ENCODE assay signal across 8 mouse cellular contexts in the genomic region with DNA sequence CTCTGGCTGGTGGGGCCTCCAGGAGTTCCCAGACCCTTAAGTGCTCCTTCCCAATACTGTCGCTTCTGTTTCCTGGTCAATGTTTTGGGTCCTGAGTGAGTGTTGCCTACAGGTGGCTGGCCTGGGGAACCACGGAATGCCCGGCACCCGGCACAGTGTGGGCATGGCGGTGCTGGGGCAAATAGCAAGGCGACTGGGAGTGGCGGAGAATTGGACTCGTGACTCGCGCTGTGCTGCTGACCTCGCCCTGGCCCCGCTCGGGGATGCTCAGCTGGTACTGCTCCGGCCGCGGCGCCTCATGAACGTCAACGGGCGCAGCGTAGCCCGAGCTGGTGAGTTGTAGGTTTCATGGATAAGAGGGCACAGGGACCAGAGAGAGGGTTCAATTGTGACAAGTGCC. TPM values are rescaled to one million over a fixed set of nuclear protein-coding genes. Genes with fewer than 3 reads are reported as not detected.
DNase-seq lines count a peak whose midpoint lies in the region; ATAC-seq and TF ChIP-seq lines count a peak whose summit lies in the region.

No protein-coding gene starts in this region.

- TF ChIP-seq RAD21 in MEL (IDR thresholded peaks at IDR 0.05; ENCODE audit: low read depth, low read length) = no peak

- intact Hi-C loops in heart, postnatal 25 days (cut with DNase I) = no loop called here

- H3K4me3 ChIP-seq in heart, embryonic 15.5 days = peak overlapping the region; percentile 64
- peak overlapping the region; percentile 82 to 99 for H3K4me3 ChIP-seq in MEL (ENCODE audit: control insufficient read depth in 1 of 2, insufficient read depth in 1 of 2, low read depth in 2 of 2, low read length in 2 of 2)
- peak overlapping the region; percentile 54 for H3K4me3 ChIP-seq in midbrain, embryonic 11.5 days (ENCODE audit: low read depth, low read length)

- DNase-seq in heart, postnatal 25 days (ENCODE audit: low spot score) = no peak
- no peak for DNase-seq in MEL (ENCODE audit: low read depth, low spot score)
- DNase-seq in midbrain, embryonic 11.5 days (ENCODE audit: low spot score, missing footprints) = no peak
- no peak for DNase-seq in right cerebral cortex, postnatal 4 days
- no peak for DNase-seq in testis, postnatal 14 days (ENCODE audit: low spot score)
- no peak for DNase-seq in cerebellum, postnatal 36 days

- no peak overlapping the region for H3K27ac ChIP-seq in heart, embryonic 15.5 days
- no peak overlapping the region for H3K27ac ChIP-seq in MEL (ENCODE audit: control insufficient read depth, low read depth, low read length)
- no peak overlapping the region for H3K27ac ChIP-seq in midbrain, embryonic 11.5 days (ENCODE audit: low read depth, low read length)

- peak overlapping the region; percentile 60; the same call in 1 of the 2 replicates for H3K9ac ChIP-seq in heart, embryonic 15.5 days
- peak overlapping the region; percentile 61 for H3K9ac ChIP-seq in MEL (ENCODE audit: control insufficient read depth, low read depth, low read length, poor library complexity, severe bottlenecking)
- peak overlapping the region; percentile 54 for H3K9ac ChIP-seq in midbrain, embryonic 11.5 days (ENCODE audit: low read length)

- no peaks in the 10 kb centered on the region for H3K9me3 ChIP-seq in heart, embryonic 15.5 days (replicated peaks)
- no peaks in the 10 kb centered on the region for H3K9me3 ChIP-seq in MEL (replicated peaks; ENCODE audit: insufficient read depth, low read length)
- no peaks in the 10 kb centered on the region for H3K9me3 ChIP-seq in midbrain, embryonic 11.5 days (ENCODE audit: control insufficient read depth, low read length)

- H3K27me3 ChIP-seq in heart, embryonic 15.5 days = peaks cover 5% of the 10 kb centered on the region; the same call in 1 of the 2 replicates
- no peaks in the 10 kb centered on the region for H3K27me3 ChIP-seq in MEL (ENCODE audit: control insufficient read depth in 1 of 2, insufficient read depth in 2 of 2, low read length in 2 of 2)
- no peaks in the 10 kb centered on the region for H3K27me3 ChIP-seq in midbrain, embryonic 11.5 days (ENCODE audit: control insufficient read depth, insufficient read depth, low read length)

- H3K36me3 ChIP-seq in heart, embryonic 15.5 days = no peaks in the 10 kb centered on the region
- H3K36me3 ChIP-seq in MEL (ENCODE audit: control insufficient read depth in 1 of 2, insufficient read depth in 2 of 2, low read length in 2 of 2) = no peaks in the 10 kb centered on the region
- H3K36me3 ChIP-seq in midbrain, embryonic 11.5 days (ENCODE audit: control insufficient read depth, insufficient read depth, low read length) = no peaks in the 10 kb centered on the region

- ATAC-seq in heart, embryonic 15.5 days (replicated peaks; ENCODE audit: insufficient number of reproducible peaks, insufficient read depth, low FRiP score, low read depth) = no peak
- 0 out of 2 replicates have a peak, but pooled peaks have one; percentile 9 for ATAC-seq in granulocyte monocyte progenitor cell, adult 5-6 weeks (replicated peaks; ENCODE audit: poor library complexity, severe bottlenecking)
- ATAC-seq in midbrain, embryonic 11.5 days (ENCODE audit: low FRiP score) = no peak

- no peak for TF ChIP-seq CTCF in MEL (IDR thresholded peaks at IDR 0.05 in 2 of 3, conservative IDR thresholded peaks at IDR 0.05 in 1 of 3; ENCODE audit: control insufficient read depth in 1 of 3, insufficient read depth in 1 of 3, low read depth in 2 of 3, low read length in 3 of 3, poor library complexity in 1 of 3, severe bottlenecking in 1 of 3)

- no peak for TF ChIP-seq POLR2A in MEL (IDR thresholded peaks at IDR 0.05; ENCODE audit: control insufficient read depth in 1 of 2, insufficient read depth in 1 of 2, low read depth in 1 of 2, low read length in 2 of 2, poor library complexity in 1 of 2)

- WGBS in heart, embryonic 15.5 days = 27% methylated on average over 22 of the region's 22 CpGs
- WGBS in midbrain, embryonic 11.5 days = 26% methylated on average over 22 of the region's 22 CpGs

- TF ChIP-seq EP300 in MEL (IDR thresholded peaks at IDR 0.05; ENCODE audit: low read depth in 1 of 2, low read length in 2 of 2) = no peak

- peak overlapping the region; percentile 94 for H3K4me2 ChIP-seq in heart, embryonic 15.5 days
- H3K4me2 ChIP-seq in midbrain, embryonic 11.5 days = peak overlapping the region; percentile 76

- H3K4me1 ChIP-seq in heart, embryonic 15.5 days (replicated peaks) = peaks cover 20% of the 10 kb centered on the region
- peaks cover 2 to 9% of the 10 kb centered on the region in 2 experiments; a peak in 3 of 4 replicates for H3K4me1 ChIP-seq in MEL (ENCODE audit: control insufficient read depth in 1 of 2, insufficient read depth in 2 of 2, low read length in 2 of 2)
- peaks cover 12% of the 10 kb centered on the region; the same call in 1 of the 2 replicates for H3K4me1 ChIP-seq in midbrain, embryonic 11.5 days (ENCODE audit: control insufficient read depth, insufficient read depth, low read length)

- no peaks in the 10 kb centered on the region; the same call in 1 of the 2 replicates for H3K79me2 ChIP-seq in MEL (ENCODE audit: control insufficient read depth, insufficient read depth, low read length, poor library complexity)

TF ChIP-seq in MEL, 35 proteins besides CTCF, POLR2A, EP300 and RAD21:
- TF ChIP-seq USF1 (IDR thresholded peaks at IDR 0.05; ENCODE audit: low read depth, low read length) (0 out of 2 replicates have a peak, but pooled peaks have one; percentile 27), MYB (IDR thresholded peaks at IDR 0.05; ENCODE audit: low read depth, low read length) (no peak)
TF ChIP-seq in MEL: peak in this region for 1.

RNA-seq across cellular contexts. Expression of gene Ptrh1, which starts 0.6 kb away (rescaled TPM):
- polyA plus RNA-seq in heart, embryonic 15.5 days (2015; fragmentation: Nextera tagmentation; extraction: Ambion mirVana) = 3.0 and 4.8 TPM in 2 replicates
- total RNA-seq in heart, postnatal 25 days (2021) = 1 to 10 TPM; 2.6 to 4.2 TPM
- 18.0 and 27.9 TPM in 2 replicates for total RNA-seq in MEL (2012; rRNA removed)
- 10 to 100 TPM in 1 of 2 experiments, not detected in 1; 12.3 TPM for polyA plus RNA-seq in MEL (2012; ENCODE audit: insufficient read depth in 1 of 2, insufficient read length in 2 of 2, low read depth in 1 of 2, low replicate concordance in 2 of 2, missing spikeins in 1 of 2)
- total RNA-seq in granulocyte monocyte progenitor cell, adult 5-6 weeks (2014; fragmentation: Nextera tagmentation) = 3.5 and 4.7 TPM in 2 replicates
- 2.9 and 3.0 TPM in 2 replicates for total RNA-seq in granulocyte monocyte progenitor cell, adult 5-6 weeks (2017)
- polyA plus RNA-seq in midbrain, embryonic 11.5 days (2014; fragmentation: Nextera tagmentation; extraction: Ambion mirVana) = 3.2 and 3.9 TPM in 2 replicates

RNA-seq across cellular contexts. Expression of gene Ttc16, which starts 0.8 kb away (rescaled TPM):
- polyA plus RNA-seq in heart, embryonic 15.5 days (2015; fragmentation: Nextera tagmentation; extraction: Ambion mirVana) = 0.15 and 0.32 TPM in 2 replicates
- under 1 TPM; 0.10 to 0.17 TPM for total RNA-seq in heart, postnatal 25 days (2021)
- total RNA-seq in MEL (2012; rRNA removed) = 0.26 and 0.69 TPM in 2 replicates
- under 1 TPM in 1 of 2 experiments, not detected in 1; 0.35 TPM for polyA plus RNA-seq in MEL (2012; ENCODE audit: insufficient read depth in 1 of 2, insufficient read length in 2 of 2, low read depth in 1 of 2, low replicate concordance in 2 of 2, missing spikeins in 1 of 2)
- 0.15 TPM in 1 of 2 replicates, not detected in the other for total RNA-seq in granulocyte monocyte progenitor cell, adult 5-6 weeks (2014; fragmentation: Nextera tagmentation)
- 0.09 and 0.26 TPM in 2 replicates for total RNA-seq in granulocyte monocyte progenitor cell, adult 5-6 weeks (2017)
- polyA plus RNA-seq in midbrain, embryonic 11.5 days (2014; fragmentation: Nextera tagmentation; extraction: Ambion mirVana) = 0.26 and 0.30 TPM in 2 replicates

RNA-seq across cellular contexts. Expression of gene Cfap157, which starts 8.0 kb away (rescaled TPM):
- 0.16 and 0.52 TPM in 2 replicates for polyA plus RNA-seq in heart, embryonic 15.5 days (2015; fragmentation: Nextera tagmentation; extraction: Ambion mirVana)
- total RNA-seq in heart, postnatal 25 days (2021) = not detected
- total RNA-seq in MEL (2012; rRNA removed) = 0.12 and 0.13 TPM in 2 replicates
- 1 to 10 TPM in 1 of 2 experiments, not detected in 1; 2.3 TPM for polyA plus RNA-seq in MEL (2012; ENCODE audit: insufficient read depth in 1 of 2, insufficient read length in 2 of 2, low read depth in 1 of 2, low replicate concordance in 2 of 2, missing spikeins in 1 of 2)
- not detected in 2 replicates for total RNA-seq in granulocyte monocyte progenitor cell, adult 5-6 weeks (2014; fragmentation: Nextera tagmentation)
- total RNA-seq in granulocyte monocyte progenitor cell, adult 5-6 weeks (2017) = not detected in 2 replicates
- polyA plus RNA-seq in midbrain, embryonic 11.5 days (2014; fragmentation: Nextera tagmentation; extraction: Ambion mirVana) = 0.08 and 0.28 TPM in 2 replicates

RNA-seq across cellular contexts. Expression of gene Tor2a, which starts 19.2 kb away (rescaled TPM):
- polyA plus RNA-seq in heart, embryonic 15.5 days (2015; fragmentation: Nextera tagmentation; extraction: Ambion mirVana) = 31.2 and 41.1 TPM in 2 replicates
- 1 to 10 TPM; 8.1 to 8.3 TPM for total RNA-seq in heart, postnatal 25 days (2021)
- 46.6 and 54.7 TPM in 2 replicates for total RNA-seq in MEL (2012; rRNA removed)
- 10 to 100 TPM in 1 of 2 experiments, not detected in 1; 62.2 TPM for polyA plus RNA-seq in MEL (2012; ENCODE audit: insufficient read depth in 1 of 2, insufficient read length in 2 of 2, low read depth in 1 of 2, low replicate concordance in 2 of 2, missing spikeins in 1 of 2)
- 15.4 and 33.4 TPM in 2 replicates for total RNA-seq in granulocyte monocyte progenitor cell, adult 5-6 weeks (2014; fragmentation: Nextera tagmentation)
- total RNA-seq in granulocyte monocyte progenitor cell, adult 5-6 weeks (2017) = 19.0 and 28.7 TPM in 2 replicates
- 47.7 and 51.4 TPM in 2 replicates for polyA plus RNA-seq in midbrain, embryonic 11.5 days (2014; fragmentation: Nextera tagmentation; extraction: Ambion mirVana)

RNA-seq across cellular contexts. Expression of gene 6330409D20Rik, which starts 35.4 kb away (rescaled TPM):
- 0.16 TPM in 1 of 2 replicates, not detected in the other for polyA plus RNA-seq in heart, embryonic 15.5 days (2015; fragmentation: Nextera tagmentation; extraction: Ambion mirVana)
- not detected for total RNA-seq in heart, postnatal 25 days (2021)
- total RNA-seq in MEL (2012; rRNA removed) = not detected in 2 replicates
- not detected for polyA plus RNA-seq in MEL (2012; ENCODE audit: insufficient read depth in 1 of 2, insufficient read length in 2 of 2, low read depth in 1 of 2, low replicate concordance in 2 of 2, missing spikeins in 1 of 2)
- total RNA-seq in granulocyte monocyte progenitor cell, adult 5-6 weeks (2014; fragmentation: Nextera tagmentation) = not detected in 2 replicates
- total RNA-seq in granulocyte monocyte progenitor cell, adult 5-6 weeks (2017) = not detected in 2 replicates
- 2.0 and 3.0 TPM in 2 replicates for polyA plus RNA-seq in midbrain, embryonic 11.5 days (2014; fragmentation: Nextera tagmentation; extraction: Ambion mirVana)
